ENCODE assay signal across 9 mouse cellular contexts in the genomic region with DNA sequence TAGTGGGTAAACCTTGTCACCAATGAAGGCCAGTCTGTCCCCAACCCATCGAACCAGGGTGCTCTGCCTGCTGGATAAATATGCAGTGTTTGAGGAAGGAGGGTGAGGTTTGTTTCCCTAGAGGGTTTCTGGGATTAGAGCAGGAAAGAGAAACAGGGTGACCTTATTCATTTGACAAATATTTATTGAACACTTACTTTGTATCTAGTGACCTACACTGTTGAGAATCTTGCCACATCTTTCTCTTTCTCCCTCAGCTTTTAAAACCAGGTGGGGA. TPM values are rescaled to one million over a fixed set of nuclear protein-coding genes. Genes with fewer than 3 reads are reported as not detected.
A peak's percentile ranks its signal among the peaks of the same experiment; 100 is the strongest.
DNase-seq lines count a peak whose midpoint lies in the region; ATAC-seq and TF ChIP-seq lines count a peak whose summit lies in the region.
"Had no signal": no experiment of that assay in that cellular context is flagged by ENCODE, and none has a peak within 500 bp of the region (broad histone marks: within the 10 kb centered on the region; RNA-seq: fewer than 3 reads in every experiment).

No protein-coding gene starts in this region.

- TF ChIP-seq CTCF in bone marrow macrophage, adult 2 months (IDR thresholded peaks at IDR 0.05; ENCODE audit: low read depth, low read length) = no peak

- WGBS in heart, embryonic 12.5 days = 24% methylated on average over 1 of the region's 1 CpGs
- 54% methylated on average over 1 of the region's 1 CpGs for WGBS in hindbrain, embryonic 13.5 days
- WGBS in midbrain, embryonic 10.5 days = 39% methylated on average over 1 of the region's 1 CpGs

- H3K4me1 ChIP-seq in heart, embryonic 12.5 days (replicated peaks) = peaks cover 56% of the 10 kb centered on the region
- H3K4me1 ChIP-seq in bone marrow macrophage, adult 2 months (ENCODE audit: control insufficient read depth, insufficient read depth, low read length) = peaks cover 45% of the 10 kb centered on the region
- H3K4me1 ChIP-seq in hindbrain, embryonic 13.5 days (replicated peaks) = peaks cover 64% of the 10 kb centered on the region
- H3K4me1 ChIP-seq in midbrain, embryonic 10.5 days = peaks cover 73% of the 10 kb centered on the region

- H3K27ac ChIP-seq in heart, embryonic 12.5 days (ENCODE audit: poor library complexity, severe bottlenecking) = peak overlapping the region; percentile 65; the same call in 1 of the 2 replicates
- 0 out of 2 replicates have a peak overlapping the region, but pooled peaks have one; percentile 12 for H3K27ac ChIP-seq in bone marrow macrophage, adult 2 months (ENCODE audit: insufficient read depth, low read depth, low read length)
- 0 out of 2 replicates have a peak overlapping the region, but pooled peaks have one; percentile 98 for H3K27ac ChIP-seq in hindbrain, embryonic 13.5 days
- H3K27ac ChIP-seq in midbrain, embryonic 10.5 days (replicated peaks) = peak overlapping the region; percentile 93; the same call in 1 of the 2 replicates

- H3K4me3 ChIP-seq in heart, embryonic 12.5 days = no peak overlapping the region
- peak overlapping the region; percentile 93; the same call in 1 of the 2 replicates for H3K4me3 ChIP-seq in bone marrow macrophage, adult 2 months (ENCODE audit: insufficient read depth, low read length)
- peak overlapping the region; percentile 91 for H3K4me3 ChIP-seq in hindbrain, embryonic 13.5 days
- H3K4me3 ChIP-seq in midbrain, embryonic 10.5 days = peak overlapping the region; percentile 95; the same call in 1 of the 2 replicates

- no peaks in the 10 kb centered on the region for H3K27me3 ChIP-seq in heart, embryonic 12.5 days (replicated peaks)
- no peaks in the 10 kb centered on the region for H3K27me3 ChIP-seq in hindbrain, embryonic 13.5 days
- 0 out of 2 replicates have a peak, but pooled peaks cover 6% of the 10 kb centered on the region for H3K27me3 ChIP-seq in midbrain, embryonic 10.5 days (ENCODE audit: low read depth, poor library complexity, severe bottlenecking)

- no peak for ATAC-seq in heart, embryonic 12.5 days (ENCODE audit: insufficient number of reproducible peaks, low FRiP score)
- ATAC-seq in hindbrain, embryonic 13.5 days (ENCODE audit: low FRiP score) = no peak

- H3K36me3 ChIP-seq in heart, embryonic 12.5 days = peaks cover 6% of the 10 kb centered on the region; the same call in 1 of the 2 replicates
- H3K36me3 ChIP-seq in hindbrain, embryonic 13.5 days = peaks cover 4% of the 10 kb centered on the region
- peaks cover 8% of the 10 kb centered on the region for H3K36me3 ChIP-seq in midbrain, embryonic 10.5 days

- DNase-seq in heart, adult 8-10 months (ENCODE audit: low spot score) = no peak
- DNase-seq in midbrain, embryonic 10.5 days (ENCODE audit: low spot score) = no peak
- no peak for DNase-seq in right cerebral cortex, adult 18-20 months
- no peak for DNase-seq in cerebellum, adult 11 months
- DNase-seq in right cerebral cortex, postnatal 14 days = no peak

- H3K4me2 ChIP-seq in heart, embryonic 12.5 days = peak overlapping the region; percentile 78
- H3K4me2 ChIP-seq in hindbrain, embryonic 13.5 days = peak overlapping the region; percentile 87

- no peaks in the 10 kb centered on the region for H3K9me3 ChIP-seq in heart, embryonic 12.5 days (replicated peaks)
- no peaks in the 10 kb centered on the region for H3K9me3 ChIP-seq in hindbrain, embryonic 13.5 days
- no peaks in the 10 kb centered on the region for H3K9me3 ChIP-seq in midbrain, embryonic 10.5 days (replicated peaks)

- H3K9ac ChIP-seq in heart, embryonic 12.5 days = no peak overlapping the region
- H3K9ac ChIP-seq in hindbrain, embryonic 13.5 days = peak overlapping the region; percentile 95

- no peak for TF ChIP-seq POLR2A in bone marrow macrophage, adult 2 months (IDR thresholded peaks at IDR 0.05; ENCODE audit: borderline replicate concordance, low read depth, low read length)

RNA-seq across cellular contexts. Expression of gene Lasp1, which starts 3.3 kb away (rescaled TPM):
- 46.9 and 49.5 TPM in 2 replicates for polyA plus RNA-seq in heart, embryonic 12.5 days (2016; fragmentation: Nextera tagmentation; extraction: Ambion mirVana)
- total RNA-seq in heart, adult 8-10 months (2022) = 10 to 100 TPM; 20.1 to 32.0 (median 25.8) TPM
- 194 and 201 TPM in 2 replicates for polyA plus RNA-seq in bone marrow macrophage, adult 2 months (2012; ENCODE audit: insufficient read depth, insufficient read length, missing spikeins)
- 131 and 137 TPM in 2 replicates for polyA plus RNA-seq in hindbrain, embryonic 13.5 days (2015; fragmentation: Nextera tagmentation; extraction: Ambion mirVana)
- 75.1 and 88.8 TPM in 2 replicates for polyA plus RNA-seq in midbrain, embryonic 10.5 days (2016; fragmentation: Nextera tagmentation; extraction: Ambion mirVana)

RNA-seq across cellular contexts. Expression of gene Rpl23, which starts 19.9 kb away (rescaled TPM):
- 404 and 410 TPM in 2 replicates for polyA plus RNA-seq in heart, embryonic 12.5 days (2016; fragmentation: Nextera tagmentation; extraction: Ambion mirVana)
- 100 to 1,000 TPM; 425 to 610 (median 521) TPM for total RNA-seq in heart, adult 8-10 months (2022)
- polyA plus RNA-seq in bone marrow macrophage, adult 2 months (2012; ENCODE audit: insufficient read depth, insufficient read length, missing spikeins) = 854 and 1,184 TPM in 2 replicates
- polyA plus RNA-seq in hindbrain, embryonic 13.5 days (2015; fragmentation: Nextera tagmentation; extraction: Ambion mirVana) = 369 and 380 TPM in 2 replicates
- polyA plus RNA-seq in midbrain, embryonic 10.5 days (2016; fragmentation: Nextera tagmentation; extraction: Ambion mirVana) = 378 and 451 TPM in 2 replicates

RNA-seq across cellular contexts. Expression of gene 1700001P01Rik, which starts 26.4 kb away (rescaled TPM):
- polyA plus RNA-seq in heart, embryonic 12.5 days (2016; fragmentation: Nextera tagmentation; extraction: Ambion mirVana) = not detected in 2 replicates
- not detected for total RNA-seq in heart, adult 8-10 months (2022)
- polyA plus RNA-seq in bone marrow macrophage, adult 2 months (2012; ENCODE audit: insufficient read depth, insufficient read length, missing spikeins) = not detected in 2 replicates
- 0.68 and 0.79 TPM in 2 replicates for polyA plus RNA-seq in hindbrain, embryonic 13.5 days (2015; fragmentation: Nextera tagmentation; extraction: Ambion mirVana)
- 0.20 and 0.46 TPM in 2 replicates for polyA plus RNA-seq in midbrain, embryonic 10.5 days (2016; fragmentation: Nextera tagmentation; extraction: Ambion mirVana)
- polyA plus RNA-seq: thymus, postnatal 0 days had no signal

RNA-seq across cellular contexts. Expression of gene Cwc25, which starts 35.8 kb away (rescaled TPM):
- 10.9 and 11.4 TPM in 2 replicates for polyA plus RNA-seq in heart, embryonic 12.5 days (2016; fragmentation: Nextera tagmentation; extraction: Ambion mirVana)
- 1 to 10 TPM; 6.1 to 7.1 (median 6.3) TPM for total RNA-seq in heart, adult 8-10 months (2022)
- polyA plus RNA-seq in bone marrow macrophage, adult 2 months (2012; ENCODE audit: insufficient read depth, insufficient read length, missing spikeins) = 19.1 and 19.8 TPM in 2 replicates
- polyA plus RNA-seq in hindbrain, embryonic 13.5 days (2015; fragmentation: Nextera tagmentation; extraction: Ambion mirVana) = 17.6 and 18.3 TPM in 2 replicates
- polyA plus RNA-seq in midbrain, embryonic 10.5 days (2016; fragmentation: Nextera tagmentation; extraction: Ambion mirVana) = 20.5 and 21.8 TPM in 2 replicates

RNA-seq across cellular contexts. Expression of gene B230217C12Rik, which starts 38.4 kb away (rescaled TPM):
- polyA plus RNA-seq in heart, embryonic 12.5 days (2016; fragmentation: Nextera tagmentation; extraction: Ambion mirVana) = 6.9 and 7.4 TPM in 2 replicates
- 1 to 10 TPM in 1 of 4 experiments, under 1 TPM in 3; 0.22 to 1.7 (median 0.51) TPM for total RNA-seq in heart, adult 8-10 months (2022)
- 1.8 and 2.4 TPM in 2 replicates for polyA plus RNA-seq in bone marrow macrophage, adult 2 months (2012; ENCODE audit: insufficient read depth, insufficient read length, missing spikeins)
- 28.9 and 29.2 TPM in 2 replicates for polyA plus RNA-seq in hindbrain, embryonic 13.5 days (2015; fragmentation: Nextera tagmentation; extraction: Ambion mirVana)
- 12.6 and 14.3 TPM in 2 replicates for polyA plus RNA-seq in midbrain, embryonic 10.5 days (2016; fragmentation: Nextera tagmentation; extraction: Ambion mirVana)

Comparison
In these comparisons a context has a peak if more than half of its experiments do, and no peak if none do; other contexts are left out.
1. H3K27ac ChIP-seq: peak in every context shown above with its lines; median percentile 98 in hindbrain, embryonic 13.5 days; 93 in midbrain, embryonic 10.5 days; 65 in heart, embryonic 12.5 days; 12 in bone marrow macrophage, adult 2 months.